Mouse (Mus musculus): Measurements from ENCODE around the gene Sap30bp. TPM values are rescaled to one million over a fixed set of nuclear protein-coding genes. Genes with fewer than 3 reads are reported as not detected.

Gene Sap30bp
- polyA plus RNA-seq, 1 experiment, result 71.9 TPM

- peak in 1 of 2 experiments; percentile 44 for DNase-seq (ENCODE audit: extremely low spot score in 1 of 2, low spot score in 1 of 2)
Measured at GRCm38 (mm10) chr11:115904956-115905790, 27.9 kb upstream of the Sap30bp start.

GRCm38 (mm10) chr11:115906116-115906515 lies 27.0 kb upstream of the Sap30bp start:
- no peak for DNase-seq (ENCODE audit: extremely low spot score in 1 of 2, low spot score in 1 of 2)

- DNase-seq (ENCODE audit: extremely low spot score in 1 of 2, low spot score in 1 of 2), result no peak
Measured at GRCm38 (mm10) chr11:115906521-115906920, 26.6 kb upstream of the Sap30bp start.

GRCm38 (mm10) chr11:115911134-115911561 lies 21.9 kb upstream of the Sap30bp start:
- no peak for DNase-seq (ENCODE audit: extremely low spot score in 1 of 2, low spot score in 1 of 2)

- DNase-seq (ENCODE audit: extremely low spot score in 1 of 2, low spot score in 1 of 2), result no peak
Measured at GRCm38 (mm10) chr11:115911632-115912376, 21.3 kb upstream of the Sap30bp start, which contains the start of gene Smim6. Gene Smim6 (plus strand): TSS chr11:115912017.

GRCm38 (mm10) chr11:115916579-115916978 lies 16.5 kb upstream of the Sap30bp start:
- no peak for DNase-seq (ENCODE audit: extremely low spot score in 1 of 2, low spot score in 1 of 2)

- no peak for DNase-seq (ENCODE audit: extremely low spot score in 1 of 2, low spot score in 1 of 2)
Measured at GRCm38 (mm10) chr11:115918637-115919036, 14.4 kb upstream of the Sap30bp start.

GRCm38 (mm10) chr11:115919073-115919472 lies 14.0 kb upstream of the Sap30bp start:
- no peak for DNase-seq (ENCODE audit: extremely low spot score in 1 of 2, low spot score in 1 of 2)

- DNase-seq (ENCODE audit: extremely low spot score in 1 of 2, low spot score in 1 of 2), result peak in 1 of 2 experiments; percentile 64
Measured at GRCm38 (mm10) chr11:115920110-115920818, 12.8 kb upstream of the Sap30bp start.

GRCm38 (mm10) chr11:115921986-115922385 lies 11.1 kb upstream of the Sap30bp start:
- DNase-seq (ENCODE audit: extremely low spot score in 1 of 2, low spot score in 1 of 2), result no peak

GRCm38 (mm10) chr11:115929031-115929430 lies 4.1 kb upstream of the Sap30bp start:
- no peak for DNase-seq (ENCODE audit: extremely low spot score in 1 of 2, low spot score in 1 of 2)

GRCm38 (mm10) chr11:115929818-115930217 lies 3.3 kb upstream of the Sap30bp start:
- DNase-seq (ENCODE audit: extremely low spot score in 1 of 2, low spot score in 1 of 2), result no peak

GRCm38 (mm10) chr11:115931235-115931634 lies 1.8 kb upstream of the Sap30bp start:
- no peak for DNase-seq (ENCODE audit: extremely low spot score in 1 of 2, low spot score in 1 of 2)

- no peak for DNase-seq (ENCODE audit: extremely low spot score in 1 of 2, low spot score in 1 of 2)
Measured at GRCm38 (mm10) chr11:115933747-115934110, 647 bp downstream of the Sap30bp start.

- DNase-seq (ENCODE audit: extremely low spot score in 1 of 2, low spot score in 1 of 2), result peak; percentile 35 to 91
Measured at GRCm38 (mm10) chr11:115939690-115940329, 6.7 kb downstream of the Sap30bp start.

GRCm38 (mm10) chr11:115941980-115942379 lies 8.9 kb downstream of the Sap30bp start:
- DNase-seq (ENCODE audit: extremely low spot score in 1 of 2, low spot score in 1 of 2), result no peak

- DNase-seq (ENCODE audit: extremely low spot score in 1 of 2, low spot score in 1 of 2), result no peak
Measured at GRCm38 (mm10) chr11:115945247-115945646, 12.2 kb downstream of the Sap30bp start.

GRCm38 (mm10) chr11:115946221-115946828 lies 13.2 kb downstream of the Sap30bp start:
- DNase-seq (ENCODE audit: extremely low spot score in 1 of 2, low spot score in 1 of 2), result no peak

- no peak for DNase-seq (ENCODE audit: extremely low spot score in 1 of 2, low spot score in 1 of 2)
Measured at GRCm38 (mm10) chr11:115948316-115948715, 15.2 kb downstream of the Sap30bp start.

GRCm38 (mm10) chr11:115950719-115951118 lies 17.6 kb downstream of the Sap30bp start:
- no peak for DNase-seq (ENCODE audit: extremely low spot score in 1 of 2, low spot score in 1 of 2)

Data from frontal cortex, adult 2 months (tissue).